Mouse (Mus musculus): Measurements from ENCODE around the gene Psmd13.

Psmd13 gene

GRCm38 (mm10) chr7:140881696-140882468 lies at the start of gene Psmd13, which contains the start of gene Sirt3:
TSS of gene Psmd13 (plus strand) at chr7:140881968.
TSS of gene Sirt3 (minus strand) at chr7:140882309.
- DNase-seq (ENCODE audit: low read depth, low spot score): peak; percentile 97

- no peak for DNase-seq (ENCODE audit: low read depth, low spot score)
Observed at GRCm38 (mm10) chr7:140833341-140833740, 48.4 kb upstream of the Psmd13 start.

GRCm38 (mm10) chr7:140834968-140835757 lies 46.6 kb upstream of the Psmd13 start, which contains the start of gene Urah:
TSS of gene Urah (plus strand) at chr7:140835018.
- peak; percentile 74 for DNase-seq (ENCODE audit: low read depth, low spot score)

DNA sequence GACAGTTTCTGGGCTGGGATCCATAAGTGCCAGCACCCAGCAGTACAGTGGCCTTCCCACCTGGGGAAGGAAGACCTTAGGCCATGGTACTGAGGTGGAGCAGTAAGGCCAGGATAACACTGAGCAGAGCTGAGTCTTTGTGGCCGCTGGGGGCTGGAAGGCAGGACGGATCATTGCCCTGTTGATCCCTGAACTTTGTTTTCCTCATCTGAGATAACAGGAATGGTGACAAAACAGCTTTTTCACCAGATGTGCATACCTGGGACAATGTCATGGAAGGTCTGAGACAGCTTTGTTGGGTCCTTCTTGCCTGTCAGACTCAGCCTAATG lies 46.0 kb upstream of the Psmd13 start:
- no peak for DNase-seq (ENCODE audit: low read depth, low spot score)

- DNase-seq (ENCODE audit: low read depth, low spot score): no peak
Observed at GRCm38 (mm10) chr7:140836243-140837115, 45.3 kb upstream of the Psmd13 start.

DNA sequence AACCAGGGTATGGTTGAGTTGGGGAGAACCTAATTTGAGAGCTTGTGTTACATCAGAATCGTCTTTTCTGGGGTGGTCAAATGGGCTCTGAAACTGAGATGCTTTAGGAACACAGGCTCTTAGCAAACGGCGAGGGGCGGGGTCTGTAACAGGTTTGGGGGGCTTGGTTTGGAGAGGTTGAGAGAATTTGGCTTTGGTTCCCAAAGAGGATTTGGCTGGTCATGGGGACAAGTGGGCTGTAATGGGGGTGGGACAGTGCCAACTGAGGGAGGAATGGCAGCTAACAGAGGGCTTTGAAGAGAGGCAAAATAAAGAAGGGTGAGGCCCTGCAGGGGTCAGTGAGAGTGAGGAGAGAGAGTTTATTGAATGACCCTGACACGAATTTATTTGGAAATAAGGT lies 42.2 kb upstream of the Psmd13 start:
- no peak for DNase-seq (ENCODE audit: low read depth, low spot score)

DNA sequence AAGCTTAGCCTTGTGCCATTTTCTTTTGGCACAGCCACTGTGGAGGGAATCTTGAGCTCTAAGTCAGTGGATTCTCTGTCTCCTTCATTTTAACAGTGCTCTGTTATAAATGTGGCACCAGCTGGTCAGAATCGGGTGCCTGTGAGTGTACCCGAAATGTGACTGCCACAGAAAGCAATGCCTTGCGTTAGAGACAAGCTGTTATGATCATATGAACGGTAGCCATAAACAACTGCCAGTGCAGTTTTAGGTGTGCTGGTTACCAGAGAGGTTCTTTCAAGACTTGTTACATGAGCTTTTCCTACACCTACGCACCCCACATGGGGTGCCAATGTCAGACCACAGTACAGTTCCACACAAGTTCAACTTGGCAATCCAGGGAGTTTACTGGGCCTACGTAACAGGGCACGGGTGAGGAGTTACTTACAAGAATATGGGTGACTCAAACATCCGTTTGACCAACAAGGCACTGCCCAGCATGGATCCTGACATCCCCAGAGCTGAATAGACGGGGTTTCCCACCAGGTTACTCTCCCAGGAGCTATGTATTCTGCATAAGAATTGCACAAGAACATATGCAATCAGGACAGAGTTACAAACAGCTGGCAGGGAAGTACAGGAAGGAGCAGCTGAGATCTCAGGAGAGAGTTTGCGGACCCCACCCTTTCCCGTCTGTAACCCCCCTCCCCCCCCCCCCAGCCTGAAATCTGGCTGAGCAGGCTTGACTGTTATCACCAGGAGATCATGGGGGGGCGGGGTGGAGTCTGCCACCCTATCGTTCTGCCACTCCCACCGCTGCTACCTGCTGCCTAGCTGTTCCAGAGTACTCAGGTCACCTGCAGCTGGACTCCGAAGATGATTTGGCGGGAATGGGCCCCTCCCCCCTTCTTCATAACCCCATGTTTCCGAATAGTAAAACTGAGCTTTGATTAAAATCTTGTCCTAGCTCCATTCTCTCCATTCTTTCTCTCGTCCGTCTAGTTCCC lies 40.7 kb upstream of the Psmd13 start:
- peak; percentile 94 for DNase-seq (ENCODE audit: low read depth, low spot score)

DNA sequence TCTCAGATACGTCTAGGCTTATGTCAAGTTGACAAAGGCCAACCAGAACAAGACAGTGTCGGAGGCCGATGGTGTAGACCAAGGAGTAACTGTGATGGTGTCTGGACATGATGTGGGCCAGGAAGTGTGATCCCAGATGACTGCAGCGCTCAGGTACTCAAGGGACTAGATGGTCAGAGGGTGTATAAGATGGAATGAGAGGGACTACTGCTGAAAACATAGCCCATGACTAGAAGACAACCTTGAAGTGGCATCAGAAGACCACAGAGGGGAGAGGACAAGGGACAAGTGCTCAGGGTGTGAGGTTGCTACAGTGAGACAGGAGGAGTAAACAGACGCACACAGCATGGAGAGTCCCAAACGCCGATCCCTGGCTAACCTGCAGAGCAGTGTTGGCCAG lies 38.0 kb upstream of the Psmd13 start:
- no peak for DNase-seq (ENCODE audit: low read depth, low spot score)

DNA sequence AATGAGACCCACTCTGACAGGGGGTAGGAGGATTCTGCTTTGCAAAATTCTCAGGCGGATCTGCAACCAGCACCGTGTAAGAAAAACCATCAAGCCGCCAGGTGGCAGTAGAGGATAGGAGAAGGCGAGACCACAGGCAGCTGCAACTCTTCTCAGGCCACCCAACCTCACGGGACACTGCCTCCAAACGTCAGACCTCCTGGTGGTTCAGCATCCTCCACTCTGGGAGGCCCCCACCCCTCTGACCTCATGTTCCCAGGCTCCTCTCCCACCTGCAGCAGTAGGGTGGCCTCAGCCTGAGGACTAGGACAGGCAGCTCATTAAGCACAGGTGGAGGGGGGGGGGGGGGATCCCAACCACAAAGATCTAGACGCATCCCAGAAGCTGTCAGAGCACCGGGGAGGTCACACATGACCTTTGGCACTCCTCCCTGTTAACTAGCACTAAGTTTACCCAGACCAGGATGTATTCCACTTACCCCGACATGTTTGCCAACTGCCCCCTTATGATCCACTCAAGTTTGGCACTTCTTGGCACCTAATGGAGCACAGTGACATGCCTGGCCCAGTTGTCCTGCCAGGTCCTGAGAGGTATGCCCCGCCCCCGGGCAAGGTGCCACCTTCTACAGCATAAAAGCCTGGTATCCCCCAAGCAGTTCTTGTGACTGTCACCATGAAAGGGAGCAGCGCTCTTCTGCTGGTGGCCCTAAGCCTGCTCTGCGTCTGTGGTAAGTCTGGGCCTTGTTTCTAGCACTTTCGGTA lies 36.7 kb upstream of the Psmd13 start, which contains the start of gene Scgb1c1:
TSS of gene Scgb1c1 (plus strand) at position 643 of the 761 bp plus-strand sequence.
- DNase-seq (ENCODE audit: low read depth, low spot score): peak; percentile 88

DNA sequence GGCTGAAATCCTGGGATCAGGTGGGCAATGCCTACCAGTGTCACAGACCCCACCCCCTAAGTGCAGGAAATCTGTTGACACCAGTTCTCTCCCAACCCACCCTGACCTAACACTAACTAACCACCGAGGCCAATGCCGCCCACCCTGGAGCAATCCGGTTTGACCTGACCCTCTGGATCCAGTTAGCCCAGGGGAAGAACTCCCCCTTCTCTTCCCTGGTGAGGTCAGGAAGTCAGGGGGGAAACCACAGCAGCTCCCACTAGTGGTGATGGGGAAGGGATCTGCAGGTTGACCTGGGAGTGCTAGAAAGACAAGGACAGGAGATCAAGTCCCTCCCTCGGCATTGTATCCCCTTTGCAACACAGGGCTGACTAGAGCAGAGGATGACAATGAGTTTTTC lies 36.1 kb upstream of the Psmd13 start:
- peak; percentile 62 for DNase-seq (ENCODE audit: low read depth, low spot score)

- DNase-seq (ENCODE audit: low read depth, low spot score): no peak
Observed at GRCm38 (mm10) chr7:140846676-140847075, 35.1 kb upstream of the Psmd13 start.

GRCm38 (mm10) chr7:140847755-140848580 lies 33.8 kb upstream of the Psmd13 start, which contains the start of gene Odf3:
TSS of gene Odf3 (plus strand) at chr7:140847805.
- DNase-seq (ENCODE audit: low read depth, low spot score): no peak

DNA sequence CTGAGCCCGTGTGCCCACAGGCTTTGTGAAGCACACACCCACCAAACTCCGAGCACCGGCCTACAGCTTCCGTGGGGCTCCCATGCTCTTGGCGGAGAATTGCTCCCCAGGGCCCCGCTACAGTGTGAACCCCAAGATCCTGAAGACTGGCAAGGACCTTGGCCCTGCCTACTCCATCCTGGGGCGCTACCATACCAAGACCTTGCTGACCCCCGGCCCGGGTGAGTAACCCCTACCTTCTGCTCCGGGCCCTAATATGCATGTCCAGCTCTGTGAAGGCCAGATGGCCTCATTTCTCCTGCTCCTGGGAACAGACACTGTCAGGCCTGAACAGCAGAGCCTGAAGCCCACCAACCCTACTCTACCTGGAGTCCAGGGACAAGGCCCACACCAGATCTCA lies 33.2 kb upstream of the Psmd13 start:
- DNase-seq (ENCODE audit: low read depth, low spot score): no peak

GRCm38 (mm10) chr7:140851916-140852315 lies 29.9 kb upstream of the Psmd13 start:
- no peak for DNase-seq (ENCODE audit: low read depth, low spot score)

- peak; percentile 55 for DNase-seq (ENCODE audit: low read depth, low spot score)
Observed at GRCm38 (mm10) chr7:140853386-140853785, 28.4 kb upstream of the Psmd13 start.

DNA sequence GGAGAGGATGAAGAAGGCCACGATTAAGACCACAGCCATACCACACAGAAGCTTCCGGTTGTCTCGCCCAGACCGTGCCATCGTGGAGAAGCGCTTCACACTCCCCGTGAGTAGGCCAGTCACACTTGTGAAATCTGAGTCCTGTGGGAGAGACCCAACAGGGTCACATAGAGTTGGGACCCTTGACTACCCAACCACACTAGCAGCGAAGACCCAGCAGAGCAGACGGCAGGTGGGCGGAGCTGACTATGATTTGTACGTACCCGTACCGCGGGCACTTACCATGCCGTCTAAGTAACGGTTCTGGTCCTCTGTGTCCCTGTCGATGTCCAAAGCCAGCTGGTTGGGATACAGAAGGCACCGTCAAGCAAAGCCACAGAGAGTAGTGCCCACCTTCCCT lies 27.3 kb upstream of the Psmd13 start:
- no peak for DNase-seq (ENCODE audit: low read depth, low spot score)

DNA sequence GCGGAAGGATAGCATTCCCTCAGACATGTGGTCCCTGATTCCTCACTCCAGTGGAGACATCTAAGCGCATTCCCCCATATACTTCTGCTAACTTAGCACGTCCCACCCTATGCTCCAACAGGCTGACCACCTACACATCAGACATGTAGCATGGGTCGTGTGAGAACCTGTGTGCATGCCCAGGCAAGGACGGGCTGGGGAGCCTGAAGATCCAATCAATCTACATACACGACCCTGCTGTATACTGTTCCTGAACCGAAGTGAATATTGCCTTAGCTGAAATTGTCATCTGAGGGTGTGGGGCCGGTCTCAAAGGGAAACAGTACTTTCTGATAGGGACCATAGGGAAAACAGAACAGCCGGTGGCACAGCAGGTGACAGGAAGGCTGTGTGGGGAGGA lies 26.6 kb upstream of the Psmd13 start:
- no peak for DNase-seq (ENCODE audit: low read depth, low spot score)

DNA sequence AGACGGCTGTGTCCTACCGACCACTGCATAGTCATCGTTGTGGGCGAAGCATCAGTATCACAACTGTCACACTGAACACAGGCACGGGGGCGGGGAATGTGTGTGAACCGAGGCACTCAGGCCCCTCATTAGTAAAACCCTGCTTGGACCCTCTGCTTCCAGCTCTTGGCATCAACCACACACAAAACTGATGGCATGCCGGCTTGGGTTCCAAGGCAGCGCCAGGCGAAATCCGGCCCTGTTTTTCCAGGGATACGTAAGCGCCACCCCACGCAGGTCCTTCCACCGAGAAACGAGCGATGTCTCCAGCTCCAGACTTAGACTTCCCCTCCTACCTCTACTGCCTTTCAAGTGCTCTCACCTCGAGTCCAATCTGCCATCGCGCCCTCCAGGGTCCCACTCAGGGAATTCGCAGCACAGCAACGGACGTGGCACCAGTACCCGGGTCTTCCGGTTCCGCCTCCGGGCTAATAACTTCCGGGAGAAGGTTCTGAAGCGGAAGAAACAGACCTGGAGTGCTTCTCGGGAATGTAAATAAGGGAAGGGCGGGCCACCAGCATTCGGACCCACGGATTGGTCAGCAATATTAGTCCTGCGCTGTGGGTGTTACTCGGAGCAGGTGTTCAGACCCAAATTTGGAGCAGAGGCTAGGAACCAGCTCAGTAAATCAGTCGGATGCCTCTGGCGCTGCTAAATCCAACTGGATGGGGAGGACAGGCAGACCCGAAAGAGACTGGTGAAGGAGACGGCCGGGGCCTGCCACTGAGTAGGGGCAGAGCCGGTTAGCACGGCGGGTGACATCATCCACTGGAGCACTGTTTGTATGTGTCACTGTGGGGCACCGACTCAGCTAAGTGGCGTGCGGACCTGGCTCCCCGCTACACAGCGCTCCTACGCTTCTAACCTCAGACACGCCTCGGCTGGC lies 25.6 kb upstream of the Psmd13 start, which contains the start of gene Gm45785:
TSS of gene Gm45785 (minus strand) at position 472 of the 925 bp plus-strand sequence.
- DNase-seq (ENCODE audit: low read depth, low spot score): peak; percentile 99

All from R1 (cell line).